Comparison of ENCODE assay signal across 8 mouse cellular contexts in genomic region chr8:23563065-23564020, GRCm38 (mm10).
A peak's percentile ranks its signal among the peaks of the same experiment; 100 is the strongest.
DNase-seq lines count a peak whose midpoint lies in the region; ATAC-seq and TF ChIP-seq lines count a peak whose summit lies in the region.

No protein-coding gene starts in this region.

- H3K4me3 ChIP-seq in hindbrain, embryonic 11.5 days (ENCODE audit: low read depth, low read length): no peak overlapping the region
- peak overlapping the region; percentile 23 for H3K4me3 ChIP-seq in midbrain, embryonic 13.5 days (replicated peaks)

- no peak for TF ChIP-seq POLR2A in brain, embryonic 14.5 days (IDR thresholded peaks at IDR 0.05; ENCODE audit: borderline replicate concordance, extremely low read depth, insufficient read depth, insufficient read length, poor library complexity, severe bottlenecking)

- H3K9me3 ChIP-seq in hindbrain, embryonic 11.5 days (ENCODE audit: control insufficient read depth, low read length): no peaks in the 10 kb centered on the region
- H3K9me3 ChIP-seq in midbrain, embryonic 13.5 days: no peaks in the 10 kb centered on the region

- H3K9ac ChIP-seq in hindbrain, embryonic 11.5 days (ENCODE audit: low read depth, low read length): no peak overlapping the region
- H3K9ac ChIP-seq in midbrain, embryonic 13.5 days (replicated peaks): peak overlapping the region; percentile 19; the same call in 1 of the 2 replicates

- no peak for TF ChIP-seq CTCF in brain, embryonic 14.5 days (IDR thresholded peaks at IDR 0.05; ENCODE audit: borderline replicate concordance, extremely low read depth, insufficient read depth, insufficient read length)

- intact Hi-C loops in heart, postnatal 14 days (cut with DNase I): no loop called here

- H3K36me3 ChIP-seq in hindbrain, embryonic 11.5 days (ENCODE audit: control insufficient read depth, insufficient read depth, low read length): no peaks in the 10 kb centered on the region
- H3K36me3 ChIP-seq in midbrain, embryonic 13.5 days: no peaks in the 10 kb centered on the region

- no peak overlapping the region for H3K27ac ChIP-seq in hindbrain, embryonic 11.5 days (ENCODE audit: low read depth, low read length)
- no peak overlapping the region for H3K27ac ChIP-seq in midbrain, embryonic 13.5 days

- ATAC-seq in hindbrain, embryonic 11.5 days (ENCODE audit: low FRiP score): peak; percentile 38; the same call in 1 of the 2 replicates
- ATAC-seq in midbrain, embryonic 13.5 days: peak; percentile 73; the same call in 1 of the 2 replicates

- H3K4me2 ChIP-seq in hindbrain, embryonic 11.5 days (replicated peaks; ENCODE audit: low read depth, low read length): peak overlapping the region; percentile 28
- peak overlapping the region; percentile 49 for H3K4me2 ChIP-seq in midbrain, embryonic 13.5 days (replicated peaks)

- DNase-seq in heart, adult 11 months: peak; percentile 53
- no peak for DNase-seq in heart, postnatal 14 days
- peak; percentile 78 for DNase-seq in brain, embryonic 14.5 days (ENCODE audit: low read depth)
- DNase-seq in hindbrain, embryonic 11.5 days (ENCODE audit: low spot score): peak; percentile 39
- DNase-seq in right cerebral cortex, adult 18-20 months: no peak
- DNase-seq in cerebellum, postnatal 4 days (ENCODE audit: low spot score in 2 of 2): no peak
- no peak for DNase-seq in spleen, adult 18-20 months

- peaks cover 8% of the 10 kb centered on the region; the same call in 1 of the 2 replicates for H3K4me1 ChIP-seq in hindbrain, embryonic 11.5 days (replicated peaks; ENCODE audit: control insufficient read depth, insufficient read depth, low read length)
- H3K4me1 ChIP-seq in midbrain, embryonic 13.5 days (replicated peaks): peaks cover 22% of the 10 kb centered on the region

- WGBS in hindbrain, embryonic 11.5 days: 8% methylated on average over 17 of the region's 18 CpGs
- WGBS in midbrain, embryonic 13.5 days: 4% methylated on average over 18 of the region's 18 CpGs

- H3K27me3 ChIP-seq in hindbrain, embryonic 11.5 days (ENCODE audit: control insufficient read depth, insufficient read depth, low read length): no peaks in the 10 kb centered on the region; the same call in 1 of the 2 replicates
- peaks cover 13% of the 10 kb centered on the region for H3K27me3 ChIP-seq in midbrain, embryonic 13.5 days

Comparison
In these comparisons a context has a peak if more than half of its experiments do, and no peak if none do; other contexts are left out.
1. DNase-seq: peak in heart, adult 11 months (single experiment), brain, embryonic 14.5 days (single experiment) and hindbrain, embryonic 11.5 days (single experiment); none in heart, postnatal 14 days (0 of 2), right cerebral cortex, adult 18-20 months (single experiment), cerebellum, postnatal 4 days (0 of 2) and spleen, adult 18-20 months (0 of 2).